Comparison of ENCODE assay signal across 31 mouse cellular contexts in genomic region chr6:83464011-83464410, GRCm38 (mm10).
"Had no signal": no experiment of that assay in that cellular context is flagged by ENCODE, and none has a peak within 500 bp of the region (broad histone marks: within the 10 kb centered on the region; RNA-seq: fewer than 3 reads in every experiment).

No protein-coding gene starts in this region.

- H3K27ac ChIP-seq: limb, embryonic 10.5 days; limb, embryonic 12.5 days; limb, embryonic 13.5 days; limb, embryonic 15.5 days; liver, embryonic 12.5 days; liver, embryonic 13.5 days; liver, embryonic 14.5 days; liver, embryonic 15.5 days; lung, embryonic 15.5 days; macrophage; midbrain, embryonic 10.5 days; midbrain, embryonic 12.5 days; midbrain, embryonic 13.5 days; midbrain, embryonic 15.5 days had no signal

- H3K9me3 ChIP-seq: limb, embryonic 10.5 days; limb, embryonic 12.5 days; limb, embryonic 13.5 days; limb, embryonic 15.5 days; liver, embryonic 12.5 days; liver, embryonic 13.5 days; liver, embryonic 15.5 days; lung, embryonic 15.5 days; megakaryocyte, embryonic 14.5 days; midbrain, embryonic 10.5 days; midbrain, embryonic 12.5 days; midbrain, embryonic 13.5 days; midbrain, embryonic 15.5 days had no signal

- DNase-seq: left cerebral cortex, postnatal 4 days; liver; liver, embryonic 13.5 days; liver, postnatal 0 days; lung, adult 18-20 months; lung, adult 2 months; lung, embryonic 14.5 days; lung, postnatal 10 days; lung, postnatal 14 days; lung, postnatal 36 days; lung, postnatal 4 days; midbrain, embryonic 14.5 days had no signal

- H3K27me3 ChIP-seq: limb, embryonic 12.5 days; limb, embryonic 13.5 days; limb, embryonic 15.5 days; liver, embryonic 12.5 days; liver, embryonic 13.5 days; lung, embryonic 15.5 days; midbrain, embryonic 15.5 days had no signal

- H3K4me1 ChIP-seq: midbrain, embryonic 12.5 days; midbrain, embryonic 13.5 days; midbrain, embryonic 15.5 days had no signal

- H3K4me3 ChIP-seq: limb, embryonic 10.5 days; limb, embryonic 12.5 days; limb, embryonic 13.5 days; limb, embryonic 15.5 days; liver, embryonic 12.5 days; liver, embryonic 13.5 days; liver, embryonic 15.5 days; lung, embryonic 15.5 days; megakaryocyte, embryonic 14.5 days; midbrain, embryonic 10.5 days; midbrain, embryonic 12.5 days; midbrain, embryonic 13.5 days; midbrain, embryonic 15.5 days; myocyte had no signal

- H3K9ac ChIP-seq: limb, embryonic 12.5 days; limb, embryonic 13.5 days; limb, embryonic 15.5 days; liver, embryonic 12.5 days; liver, embryonic 13.5 days; liver, embryonic 14.5 days; liver, embryonic 15.5 days; liver, postnatal 0 days; lung, embryonic 14.5 days; lung, embryonic 15.5 days; midbrain, embryonic 12.5 days; midbrain, embryonic 13.5 days; midbrain, embryonic 15.5 days had no signal

- H3K4me2 ChIP-seq: limb, embryonic 12.5 days; limb, embryonic 13.5 days; limb, embryonic 15.5 days; liver, embryonic 11.5 days; liver, embryonic 12.5 days; liver, embryonic 13.5 days; liver, embryonic 15.5 days; lung, embryonic 14.5 days; lung, embryonic 15.5 days; midbrain, embryonic 11.5 days; midbrain, embryonic 12.5 days; midbrain, embryonic 13.5 days; midbrain, embryonic 15.5 days had no signal

- ATAC-seq: liver, embryonic 12.5 days; liver, postnatal 0 days; lung, postnatal 0 days; midbrain, embryonic 13.5 days; midbrain, embryonic 15.5 days; midbrain, embryonic 16.5 days had no signal

- H3K36me3 ChIP-seq: limb, embryonic 10.5 days; limb, embryonic 12.5 days; limb, embryonic 13.5 days; limb, embryonic 15.5 days; liver, embryonic 12.5 days; liver, embryonic 13.5 days; liver, embryonic 15.5 days; lung, embryonic 15.5 days; midbrain, embryonic 10.5 days; midbrain, embryonic 12.5 days; midbrain, embryonic 13.5 days; midbrain, embryonic 15.5 days had no signal
